Mouse (Mus musculus) liver, postnatal 0 days (tissue): Measurements from ENCODE around the gene Cdk10.

ENCODE experiments used
- CTCF ChIP-seq: sonication (generic); IDR thresholded peaks from 2 replicates; pipeline ENCODE4 v1.5.1; 2016; ENCODE audit warnings: antibody characterized with exemption, low read depth
- EP300 ChIP-seq: IDR thresholded peaks from 2 replicates; pipeline ENCODE4 v1.6.1; 2016; ENCODE audit warnings: antibody characterized with exemption, low read depth, mild to moderate bottlenecking

- TF ChIP-seq CTCF (peak; percentile 66), EP300 (no peak)
Measured at GRCm38 (mm10) chr8:123190678-123191077, 34.0 kb upstream of the Cdk10 start.
